Mouse (Mus musculus) ovary, adult 18-20 months (tissue): ENCODE results near the gene 1700014D04Rik.
"Not testable (repeated sequence)": the region's sequence is repeated elsewhere in the genome, so short reads cannot be mapped to it uniquely, and the experiment has no call there.

ENCODE experiments used
- DNase-seq: peaks from one replicate; pipeline ENCODE4 v3.0.0; 2022; ENCODE audit warnings: low spot score, mixed read lengths

The 1700014D04Rik gene

DNA sequence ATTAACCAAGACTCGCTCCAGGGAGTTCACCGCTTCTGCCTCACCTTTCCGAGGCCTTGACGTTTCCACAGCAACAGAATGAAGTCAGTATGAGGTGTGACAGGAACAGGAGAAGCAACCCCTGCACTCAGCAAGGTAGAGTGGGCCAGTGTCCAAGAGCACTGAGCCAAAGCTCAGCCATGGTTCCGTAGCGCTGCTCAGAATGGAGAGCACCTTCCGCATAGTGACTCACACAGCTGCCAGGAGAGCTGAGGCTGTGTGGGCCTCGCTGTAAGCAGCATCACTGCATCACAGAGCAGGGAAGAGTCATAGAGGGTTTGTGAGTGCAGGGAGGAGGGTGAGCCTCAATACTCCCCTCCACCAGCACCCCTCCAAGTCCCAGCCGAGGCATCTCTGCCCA lies at the start of gene 1700014D04Rik:
TSS of gene 1700014D04Rik (minus strand) at position 42 of the 400 bp plus-strand sequence.
- no peak for DNase-seq

DNA sequence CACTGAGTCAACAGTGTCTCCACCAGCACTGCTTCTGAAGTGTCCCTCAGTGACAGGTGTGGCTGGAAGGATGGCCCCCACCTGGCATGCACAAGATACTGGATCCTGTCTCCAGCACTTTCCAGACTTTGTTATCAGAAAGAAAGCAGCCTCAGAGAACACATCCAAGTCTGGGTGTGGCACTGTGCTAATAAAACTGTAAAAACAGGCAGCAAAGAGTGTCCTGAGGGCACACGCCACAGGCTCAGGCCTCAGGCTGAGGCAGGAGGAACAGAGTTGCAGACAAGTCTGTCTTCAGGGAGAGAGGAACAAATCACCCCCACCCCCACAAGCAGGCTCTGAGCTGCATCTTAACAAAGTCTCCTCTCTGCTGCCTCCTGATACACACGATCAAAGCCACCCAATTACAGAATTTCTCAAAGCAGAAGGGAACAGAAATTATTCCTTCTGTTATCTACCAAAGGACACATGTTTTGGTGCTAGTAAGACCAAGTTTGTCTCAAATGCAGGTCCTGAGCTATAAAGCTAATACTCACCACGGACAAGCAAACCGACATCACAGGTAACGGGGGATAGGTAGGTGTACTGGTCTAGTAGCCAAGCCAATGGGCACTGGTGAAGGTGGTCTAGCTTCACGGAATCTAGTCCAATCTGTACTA lies 49.4 kb upstream of the 1700014D04Rik start:
- DNase-seq = no peak

DNA sequence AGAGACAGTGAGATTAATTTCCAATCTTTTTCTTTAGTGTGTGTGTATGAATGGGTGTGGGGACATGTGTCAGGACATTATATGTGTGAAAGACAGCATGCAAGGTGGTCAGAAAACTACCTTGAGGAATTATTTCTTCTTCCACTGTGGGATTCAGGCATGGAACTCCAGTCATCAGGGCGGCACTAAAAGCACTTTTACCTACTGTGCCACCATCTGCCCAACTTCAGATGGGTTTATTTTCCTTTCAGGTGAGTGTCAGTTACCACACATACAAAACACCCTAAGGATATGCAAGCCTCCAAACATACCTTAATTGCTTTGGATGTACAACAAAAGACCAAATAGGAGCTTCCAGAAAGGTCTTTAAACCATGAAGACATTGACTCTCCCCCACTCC lies 48.2 kb upstream of the 1700014D04Rik start:
- DNase-seq = no peak

DNA sequence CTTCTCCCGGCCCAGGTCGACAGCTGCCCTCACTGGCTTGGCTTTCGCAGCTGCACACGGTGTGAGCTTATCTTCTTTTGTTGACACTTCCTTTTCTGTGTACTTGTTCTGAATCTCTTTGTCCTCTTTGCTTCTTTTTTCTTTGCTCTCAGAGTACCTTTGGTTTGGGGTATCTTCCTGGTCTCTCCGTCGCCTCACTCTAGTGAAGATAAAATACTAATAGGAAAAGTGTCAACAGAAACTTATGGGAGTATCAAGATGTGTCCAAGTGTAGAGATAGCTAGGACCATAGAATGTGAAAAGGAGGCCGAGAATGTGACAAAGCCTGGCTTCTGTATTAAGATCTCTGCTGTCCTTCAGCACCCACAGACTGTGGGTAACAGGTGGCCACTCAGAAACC lies 35.6 kb upstream of the 1700014D04Rik start, which contains the start of gene Gm49354:
TSS of gene Gm49354 (minus strand) at position 101 of the 400 bp plus-strand sequence.
- no peak for DNase-seq

DNA sequence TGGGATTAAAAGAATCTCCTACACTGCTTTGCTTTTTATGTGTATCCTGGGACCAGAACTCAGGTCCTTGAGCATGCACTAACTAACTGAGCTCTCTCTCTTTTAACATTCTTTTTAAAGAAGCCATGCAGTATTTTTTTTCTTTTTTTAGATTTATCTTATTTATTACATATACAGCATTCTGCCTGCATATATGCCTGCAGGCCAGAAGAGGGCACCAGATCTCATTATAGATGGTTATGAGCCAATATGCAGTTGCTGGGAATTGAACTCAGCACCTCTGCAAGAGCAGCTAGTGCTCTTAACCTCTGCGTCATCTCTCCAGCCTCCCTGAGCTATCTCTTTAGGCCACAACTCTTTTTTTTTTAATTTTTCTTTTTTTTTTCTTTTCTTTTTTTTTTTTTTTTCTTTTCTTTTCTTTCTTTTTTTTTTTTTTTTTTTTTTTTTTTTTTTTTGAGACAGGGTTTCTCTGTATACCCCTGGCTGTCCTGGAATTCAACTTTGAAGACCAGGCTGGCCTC lies 33.3 kb upstream of the 1700014D04Rik start:
- DNase-seq = not testable (repeated sequence)

DNA sequence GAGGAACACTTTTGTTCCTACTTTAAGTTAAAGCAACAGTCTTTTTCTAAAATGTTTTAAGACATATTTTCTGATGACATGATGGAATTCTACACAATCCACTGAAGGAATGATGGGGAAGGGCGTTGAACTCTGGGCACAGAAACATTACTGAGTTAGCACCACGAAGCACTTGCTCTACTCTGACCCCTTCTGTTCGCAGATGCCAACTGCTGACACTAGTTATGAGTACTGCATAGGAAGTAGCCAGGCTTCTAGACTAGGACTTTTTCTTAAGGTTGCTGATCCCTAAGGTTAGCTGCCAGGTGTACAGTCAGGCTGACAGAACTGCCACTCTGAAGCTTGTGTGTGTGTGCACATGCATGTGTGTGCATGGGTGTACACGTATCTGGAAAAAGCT lies 32.7 kb upstream of the 1700014D04Rik start:
- DNase-seq = no peak

DNA sequence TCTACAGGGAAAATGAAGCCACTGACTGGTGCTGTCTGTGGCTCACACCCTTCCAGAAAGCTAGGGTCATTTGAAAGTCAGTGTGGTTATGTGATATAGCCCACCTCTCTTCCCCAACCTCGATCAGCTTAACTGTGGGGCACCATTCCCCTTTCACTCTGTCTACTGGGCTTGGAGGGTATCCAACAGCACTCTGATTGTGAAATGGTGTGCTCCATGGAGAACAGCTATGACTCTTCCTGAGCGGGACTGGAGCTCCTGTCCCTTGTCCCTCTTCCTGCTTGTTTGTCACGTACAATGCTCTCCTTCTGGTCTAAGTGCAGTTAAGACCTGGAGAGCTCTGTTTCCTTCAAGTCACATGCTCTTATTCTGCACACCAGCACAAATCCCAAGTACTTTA lies 28.6 kb upstream of the 1700014D04Rik start:
- no peak for DNase-seq

DNA sequence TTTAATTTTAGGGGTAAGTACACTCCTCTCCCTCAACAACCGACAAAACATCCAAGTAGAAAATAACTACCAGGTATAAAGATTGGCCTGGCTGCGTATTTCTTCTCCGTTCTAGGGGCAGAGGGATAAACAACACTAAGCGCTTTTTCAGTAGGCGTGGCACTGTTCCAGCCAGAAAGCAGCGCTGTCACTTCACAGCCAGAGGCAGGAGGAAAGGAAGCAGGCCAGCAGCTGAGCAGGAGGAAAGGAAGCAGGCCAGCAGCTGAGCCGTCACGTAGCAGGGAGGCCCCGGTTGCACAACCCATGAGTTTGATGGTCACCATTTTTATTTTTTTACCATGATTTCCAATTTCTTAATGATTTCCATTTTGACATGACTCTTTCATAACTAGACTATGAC lies 24.7 kb upstream of the 1700014D04Rik start:
- DNase-seq = peak; percentile 39

DNA sequence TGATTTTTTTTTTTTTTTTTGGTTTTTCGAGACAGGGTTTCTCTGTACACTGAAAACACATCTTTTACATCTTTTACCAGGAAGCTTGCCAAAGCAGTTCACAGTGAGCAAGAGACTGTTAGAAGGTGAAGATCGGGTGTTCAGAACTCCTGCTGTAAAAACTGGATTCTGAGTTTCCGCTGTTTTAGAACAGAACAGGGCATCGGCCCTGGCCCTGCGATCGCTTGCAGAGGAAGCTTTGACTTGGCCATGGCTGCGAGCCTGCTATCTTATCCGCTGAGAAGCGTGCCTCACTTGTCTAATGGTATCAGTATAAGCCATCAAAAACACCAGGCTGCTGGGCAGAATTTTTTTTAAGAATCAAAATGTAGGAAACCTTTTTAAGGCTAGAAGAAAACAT lies 24.3 kb upstream of the 1700014D04Rik start:
- DNase-seq = no peak

DNA sequence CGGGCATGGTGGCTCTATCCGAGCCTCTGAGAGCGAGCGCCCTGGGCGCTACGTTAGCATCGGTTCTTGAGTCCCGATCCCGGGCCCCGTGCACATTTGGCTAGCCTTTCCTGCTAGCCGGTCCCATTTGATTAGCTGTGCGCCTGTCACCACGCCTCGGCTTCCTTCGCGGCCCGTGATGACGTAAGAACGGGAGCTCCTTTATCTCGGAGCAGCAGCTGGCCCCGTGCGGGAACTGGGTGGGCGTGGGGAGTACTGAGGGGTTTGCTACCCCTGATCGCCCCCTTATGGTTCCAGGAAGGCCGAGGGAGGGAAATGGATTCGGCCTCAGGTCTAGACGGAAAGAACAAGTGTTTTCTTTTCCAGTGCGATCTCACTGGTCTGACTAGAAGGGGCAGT lies 23.6 kb upstream of the 1700014D04Rik start:
- peak; percentile 76 for DNase-seq

DNA sequence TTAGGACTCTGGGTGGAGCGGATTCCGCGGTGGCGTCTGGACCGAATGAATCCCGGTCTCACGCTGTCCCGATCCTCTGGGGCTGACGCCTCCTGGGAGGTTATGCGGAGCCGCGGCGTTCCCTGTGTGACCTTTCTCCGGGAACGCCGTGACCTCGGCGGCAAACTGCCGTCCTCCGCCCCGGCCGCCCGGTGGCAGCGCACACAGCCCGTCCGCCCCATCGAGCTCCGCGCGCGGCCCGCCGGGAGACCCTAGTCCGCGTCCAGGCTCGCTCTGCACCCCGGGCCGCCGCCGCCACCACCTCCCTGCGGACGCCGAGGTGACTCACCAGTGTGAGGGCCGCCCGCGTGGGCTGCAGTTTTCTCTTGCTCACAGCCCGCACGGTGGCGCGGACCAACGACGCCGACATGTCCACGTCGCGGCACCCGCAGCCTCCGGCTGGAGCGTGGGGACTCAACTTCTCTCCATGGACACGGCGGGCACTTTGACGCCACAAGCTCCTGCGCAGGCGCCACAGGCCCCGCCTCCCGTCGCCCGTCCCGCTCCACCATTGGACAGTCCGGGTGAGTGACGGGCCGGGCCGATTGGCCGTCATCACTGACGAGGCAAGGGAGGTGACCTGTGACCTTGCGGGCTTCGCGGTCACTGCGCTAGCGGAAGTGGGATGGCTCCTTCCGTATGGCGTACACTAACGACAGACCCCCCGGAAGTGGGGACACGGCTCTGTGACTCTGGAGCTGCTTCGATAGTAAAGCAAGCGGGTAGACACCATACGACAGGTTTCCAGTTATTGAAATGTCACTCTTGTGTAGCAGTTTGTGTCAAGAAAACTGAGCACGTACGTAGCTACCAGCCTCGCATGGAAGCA lies 23.0 kb upstream of the 1700014D04Rik start, which contains the start of gene Isca1:
TSS of gene Isca1 (minus strand) at position 515 of the 868 bp plus-strand sequence.
- peak; percentile 97 for DNase-seq

DNA sequence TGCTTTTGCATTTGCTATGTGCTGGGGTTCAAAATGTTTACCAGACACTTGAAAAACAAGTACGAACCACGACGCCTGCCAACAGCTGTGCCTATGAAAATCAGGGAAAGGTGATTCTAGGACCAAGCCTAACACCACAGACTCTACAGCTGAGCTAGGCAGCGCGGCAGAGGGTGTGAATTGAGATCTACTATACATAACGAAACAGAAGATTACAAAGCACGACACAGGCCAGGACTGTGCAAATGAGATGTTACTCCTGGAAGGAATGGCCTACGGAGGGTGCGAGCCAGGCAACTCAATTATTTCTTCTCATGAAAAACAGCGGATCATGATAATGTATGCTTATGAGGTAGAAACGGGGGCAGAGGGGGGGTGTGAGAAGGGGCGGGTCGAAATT lies 22.0 kb upstream of the 1700014D04Rik start:
- DNase-seq = no peak

DNA sequence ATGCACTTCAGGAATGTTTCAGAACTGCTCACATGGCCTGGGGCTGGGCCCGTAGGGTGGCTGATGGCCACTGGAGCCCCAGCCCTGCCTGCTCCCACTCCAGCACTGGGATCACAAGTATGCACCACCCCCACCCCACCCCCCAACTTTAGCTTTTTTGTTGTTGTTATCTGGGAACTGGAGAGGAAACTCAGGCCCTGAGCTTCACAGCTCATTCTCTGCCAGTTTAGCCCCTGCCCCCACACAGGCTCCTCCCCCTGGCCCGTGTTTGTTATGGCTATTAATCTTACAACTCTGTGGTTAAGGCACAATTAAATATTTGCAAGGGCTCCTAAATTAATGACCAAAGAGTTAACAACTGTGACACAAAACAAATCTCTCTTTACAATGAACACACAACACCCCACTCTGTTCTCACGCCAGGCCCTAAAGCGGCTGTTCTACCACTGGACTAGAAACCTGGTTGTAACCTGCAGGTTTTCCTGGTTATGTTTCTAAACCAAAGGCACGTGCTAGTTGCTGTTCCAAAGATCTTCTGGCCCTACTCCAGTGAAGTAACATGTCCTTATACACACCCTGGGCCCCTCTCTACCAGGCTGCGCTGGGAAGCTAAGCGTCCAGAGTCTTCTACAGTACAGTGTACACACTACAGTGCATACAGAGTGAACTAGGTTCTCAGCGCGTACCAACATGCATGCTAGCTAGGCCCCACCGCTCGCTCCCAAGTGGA lies 20.4 kb upstream of the 1700014D04Rik start:
- no peak for DNase-seq

DNA sequence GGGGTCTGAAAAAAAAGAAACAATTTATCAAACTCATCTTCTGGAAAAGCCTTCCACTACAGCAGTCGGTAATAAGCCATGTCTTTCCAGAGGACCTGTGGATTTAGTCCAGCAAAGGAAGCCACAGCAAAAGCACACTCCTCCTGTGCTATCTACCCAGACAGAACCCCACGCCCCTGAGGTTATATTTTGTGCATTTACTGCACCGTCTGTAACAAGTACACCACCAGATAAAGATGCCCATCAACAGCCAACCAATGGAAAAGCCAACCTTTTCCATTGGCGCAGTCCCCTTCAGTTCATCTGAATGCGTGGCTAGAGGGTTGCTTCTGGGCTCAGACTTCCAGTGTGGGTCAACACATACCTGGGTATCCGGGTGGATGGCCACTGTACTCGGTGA lies 16.2 kb upstream of the 1700014D04Rik start:
- DNase-seq = no peak

DNA sequence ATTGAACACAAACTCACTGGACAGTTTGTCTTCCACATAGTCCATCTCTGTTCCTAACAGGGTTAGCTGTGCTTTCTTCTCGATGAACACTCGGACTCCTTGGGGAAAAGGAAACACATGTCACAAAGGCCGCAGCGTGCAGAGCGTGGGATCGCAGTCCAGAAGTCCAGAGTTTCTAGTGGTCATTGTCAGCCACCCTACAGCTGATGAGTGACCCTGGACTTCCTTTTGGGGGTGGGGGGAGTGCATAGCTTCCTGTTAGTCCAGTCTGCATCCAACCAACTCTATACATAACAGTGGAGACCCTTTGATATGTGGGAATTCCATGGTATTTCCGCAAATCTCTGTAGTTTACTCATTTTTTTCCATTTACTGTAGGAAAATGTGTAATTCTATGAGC lies 10.4 kb upstream of the 1700014D04Rik start:
- DNase-seq = no peak

DNA sequence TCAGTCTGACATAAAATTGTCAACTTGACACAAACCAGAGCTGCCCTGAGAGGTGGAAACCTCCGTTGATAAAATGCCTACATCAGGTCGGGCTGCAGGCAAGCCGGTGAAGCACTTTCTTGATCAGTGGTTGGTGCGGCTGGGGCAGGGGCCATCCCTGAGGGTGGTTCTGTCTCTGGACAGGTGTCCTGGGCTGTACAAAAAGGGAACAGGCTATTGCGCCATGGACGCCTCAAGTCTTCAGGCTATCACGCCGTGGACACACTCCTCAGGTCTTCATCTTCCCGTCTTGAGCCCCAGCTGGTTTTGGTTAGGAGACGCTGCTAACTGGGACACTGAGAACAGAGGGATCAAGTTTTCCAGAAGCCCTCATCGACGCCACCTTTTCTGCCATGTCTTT lies 3.8 kb upstream of the 1700014D04Rik start:
- DNase-seq = no peak

DNA sequence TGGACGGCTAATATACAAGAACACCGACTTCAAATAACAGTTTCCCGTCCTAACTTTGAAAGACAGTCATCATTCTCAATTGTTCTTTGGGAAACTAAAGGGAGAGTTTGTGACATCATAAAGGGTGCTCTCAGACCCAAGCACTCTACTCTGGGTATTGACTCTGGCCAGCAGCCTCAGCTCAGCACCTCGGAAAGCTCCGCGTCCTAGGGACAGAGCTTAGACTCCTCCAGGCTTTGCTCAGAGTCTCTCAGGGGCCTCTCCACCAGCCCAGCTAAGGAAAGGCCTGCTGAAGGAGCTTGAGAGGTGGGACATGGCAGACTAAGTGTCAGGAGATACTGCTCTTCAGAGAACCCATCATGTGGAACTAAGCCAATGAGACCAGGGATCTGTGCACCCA lies 388 bp downstream of the 1700014D04Rik start:
- DNase-seq = no peak

DNA sequence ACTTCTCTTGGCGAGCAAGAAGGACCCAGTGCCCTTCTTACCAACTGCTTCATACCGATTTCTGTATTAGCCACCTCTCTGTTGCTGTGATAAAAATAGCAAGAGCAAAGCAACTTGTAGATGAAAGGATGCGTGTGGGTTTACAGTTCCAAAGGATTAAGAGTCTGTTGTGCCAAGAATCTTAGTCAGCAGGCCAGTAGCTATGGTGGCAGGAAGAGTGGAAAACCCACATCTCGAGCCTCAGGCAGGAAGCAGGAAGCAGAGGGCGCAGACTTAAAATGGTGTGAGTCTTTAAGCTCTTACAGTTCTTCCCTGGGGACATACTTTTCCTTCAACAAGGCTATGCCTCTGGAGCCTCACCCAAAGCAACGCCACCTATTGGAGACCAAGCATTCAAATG lies 1.1 kb downstream of the 1700014D04Rik start:
- DNase-seq = no peak

DNA sequence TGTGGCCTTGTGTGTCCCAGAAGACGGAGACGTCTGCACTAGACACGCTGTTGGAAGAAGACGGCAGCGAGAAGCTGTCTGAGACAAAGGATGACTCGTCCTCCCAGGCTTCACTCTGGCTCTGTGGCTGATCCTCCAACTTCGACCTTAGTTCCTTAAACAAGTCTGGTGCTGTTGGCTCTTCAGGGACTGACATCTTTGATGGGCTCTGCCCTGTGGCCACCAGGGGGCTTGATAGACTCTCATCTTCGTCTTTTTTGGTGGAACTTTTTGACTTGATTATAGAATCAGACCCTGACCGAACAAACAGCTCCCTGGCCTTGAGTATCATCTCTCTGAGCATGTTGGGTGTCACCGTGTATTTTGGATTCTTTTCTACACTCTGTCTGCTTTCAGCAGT lies 4.9 kb downstream of the 1700014D04Rik start:
- DNase-seq = no peak

DNA sequence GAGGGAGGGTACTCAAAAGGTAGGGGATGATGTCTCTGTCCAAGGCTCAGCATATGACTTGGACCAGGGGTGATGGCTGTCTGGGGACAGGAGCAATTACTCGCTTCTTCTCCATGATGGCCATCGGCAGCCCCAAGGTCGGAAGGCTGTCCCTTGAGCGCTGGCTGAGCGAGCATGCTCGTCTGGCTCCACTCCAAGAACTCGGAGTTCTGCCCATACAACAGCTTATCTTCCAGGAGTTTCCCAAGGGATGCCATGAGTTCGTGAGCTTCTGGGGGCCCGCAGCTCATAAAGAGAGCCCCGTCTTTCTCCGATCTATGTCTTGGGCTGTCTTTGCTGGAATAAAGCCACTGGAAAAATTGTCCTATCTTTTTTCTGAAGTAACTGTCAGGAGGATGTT lies 5.5 kb downstream of the 1700014D04Rik start:
- peak; percentile 38 for DNase-seq

DNA sequence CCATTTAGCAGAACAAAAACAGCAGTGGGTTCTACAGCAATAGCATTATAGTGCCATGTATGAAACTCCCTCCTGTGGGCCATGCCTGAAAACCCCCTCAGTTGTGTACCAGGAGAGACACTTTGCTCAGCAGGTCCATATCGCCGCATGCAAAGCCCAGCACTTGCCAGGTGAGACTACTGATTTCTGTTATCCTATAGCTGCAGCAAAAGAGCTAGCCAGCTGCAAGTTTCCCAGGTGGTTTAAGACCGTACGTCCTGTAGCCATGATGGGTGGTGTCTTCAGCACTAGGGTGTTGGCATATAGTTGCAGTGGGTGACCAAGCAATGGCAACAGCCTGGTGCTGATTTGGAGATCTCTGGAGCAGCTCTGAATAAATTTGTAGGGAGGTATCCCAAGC lies 7.2 kb downstream of the 1700014D04Rik start:
- DNase-seq = no peak

DNA sequence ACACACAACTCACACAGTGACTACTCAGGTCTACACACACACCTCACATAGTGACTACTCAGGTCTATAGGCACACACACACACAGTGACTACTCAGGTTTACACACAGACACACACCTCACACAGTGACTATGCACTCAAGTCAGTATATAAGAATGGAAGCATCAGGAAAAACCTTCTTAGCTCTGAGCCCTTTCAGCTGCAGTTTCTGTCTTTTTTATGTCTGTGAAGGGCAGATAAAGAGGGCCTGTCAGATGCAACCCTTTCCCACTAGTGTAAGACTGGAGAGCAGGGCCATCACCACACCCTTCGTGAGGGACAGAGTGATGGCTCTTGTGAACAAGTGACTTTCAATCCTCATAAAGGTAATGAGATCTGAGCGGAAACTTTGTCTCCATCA lies 8.1 kb downstream of the 1700014D04Rik start:
- no peak for DNase-seq
